Mouse (Mus musculus) macrophage (primary cell): ENCODE results near the gene Cdk6. TPM values are rescaled to one million over a fixed set of nuclear protein-coding genes. Genes with fewer than 3 reads are reported as not detected.

Source experiments
- H3K27ac ChIP-seq: fragments of 350-480 bp; formaldehyde crosslinking; 2 replicates; pipeline ENCODE4 v1.9.0; 2021
- H3K36me3 ChIP-seq: fragments of 350-480 bp; formaldehyde crosslinking; 2 replicates; pipeline ENCODE4 v1.9.0; 2021; ENCODE audit errors: inconsistent target
- H3K4me3 ChIP-seq: fragments of 350-480 bp; formaldehyde crosslinking; 2 replicates; pipeline ENCODE4 v1.9.0; 2021; ENCODE audit errors: inconsistent target
- H3K79me2 ChIP-seq: fragments of 350-480 bp; formaldehyde crosslinking; 2 replicates; pipeline ENCODE4 v1.9.0; 2021; ENCODE audit errors: inconsistent target
- WGBS: methylation state at CpG from one replicate; pipeline ENCODE4 v1.1.7; 2026; ENCODE audit warnings: inconsistent platforms; ENCODE audit not compliant: missing documents; 5-methylcytosine and 5-hydroxymethylcytosine counted together
- polyA plus RNA-seq: library from polyadenylated mRNA; stranded (reverse); fragments of 250-400 nt; gene quantifications from 3 replicates; pipeline ENCODE4 v1.2.4, GENCODE M21; 2018; ENCODE audit warnings: inconsistent platforms

Cdk6 gene
- polyA plus RNA-seq, 1 experiment from 2014 or later = 24.2 TPM

DNA sequence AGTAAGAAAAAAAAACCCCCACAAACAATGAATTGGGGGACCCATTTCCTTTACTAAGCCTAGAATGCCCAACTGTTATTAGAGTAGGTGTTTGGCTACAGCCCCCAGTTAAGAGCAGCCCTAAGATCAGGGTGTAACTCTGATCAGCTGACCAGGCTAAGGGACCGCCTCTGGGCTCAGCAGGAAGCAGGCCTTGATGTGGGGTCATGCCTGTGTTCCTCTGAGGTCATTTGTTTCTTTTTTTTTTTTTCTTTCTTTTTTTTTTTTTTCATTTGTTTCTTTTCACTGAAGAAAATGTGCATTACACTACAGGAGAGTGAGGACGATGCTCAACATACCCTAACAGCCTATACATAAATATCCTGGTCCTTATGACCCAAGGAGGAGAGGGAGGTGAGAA is 236.7 kb downstream of the Cdk6 start:
- 94% methylated on average over 2 of the region's 2 CpGs for WGBS
- no peak overlapping the region for H3K4me3 ChIP-seq
- H3K36me3 ChIP-seq = peaks cover 86% of the 10 kb centered on the region
- no peak overlapping the region for H3K27ac ChIP-seq
- H3K79me2 ChIP-seq = no peaks in the 10 kb centered on the region

DNA sequence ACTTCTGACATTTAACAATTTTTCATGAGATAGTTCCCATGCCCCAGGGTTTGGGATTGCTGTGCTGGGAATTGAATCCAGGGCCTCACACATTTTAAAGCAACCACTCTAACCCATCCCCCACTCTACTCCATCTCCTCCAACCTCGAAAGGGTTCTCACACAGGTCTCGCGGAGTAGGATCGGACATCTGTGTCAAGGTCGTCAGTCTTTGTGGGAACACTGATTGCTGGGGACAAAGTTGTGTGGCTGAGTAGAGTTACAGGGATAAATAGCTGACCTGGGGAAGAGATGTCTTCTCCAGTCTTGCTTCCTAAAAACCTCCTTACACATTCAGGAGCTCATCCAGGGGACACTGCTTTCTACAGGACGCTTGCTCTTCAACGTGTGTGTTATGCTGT is 237.8 kb downstream of the Cdk6 start:
- WGBS = 94% methylated on average over 7 of the region's 7 CpGs
- Histone ChIP-seq H3K27ac (no peak overlapping the region), H3K4me3 (no peak overlapping the region), H3K79me2 (no peaks in the 10 kb centered on the region), H3K36me3 (peaks cover 85% of the 10 kb centered on the region)

Other genes with a start within 250 kb of the Cdk6 start
- 22.8 to 33.0 TPM (median 24.7 TPM) in 3 replicates for gene Fam133b, start 202.3 kb downstream of the Cdk6 start, polyA plus RNA-seq
- 0.38 to 0.91 TPM (median 0.49 TPM) in 3 replicates for gene 1700109H08Rik, start 230.1 kb downstream of the Cdk6 start, polyA plus RNA-seq